Mouse (Mus musculus) kidney, adult 2 months (tissue): ENCODE measurements around the gene Idh2.

Experiments used
- CTCF ChIP-seq: fragments of 200-500 bp; conservative IDR thresholded peaks from 2 replicates; pipeline ENCODE4 v1.5.1; 2011; ENCODE audit warnings: low read depth, mild to moderate bottlenecking, control low read depth, low read length, moderate library complexity, mixed read lengths; ENCODE audit not compliant: insufficient read depth, insufficient read length
- POLR2A ChIP-seq: fragments of 200-500 bp; IDR thresholded peaks from one replicate; pipeline ENCODE4 v1.6.1; 2011; ENCODE audit warnings: low read depth, low read length, control low read depth

- no peak for TF ChIP-seq CTCF
- no peak for TF ChIP-seq POLR2A
These were observed 966 bp upstream of the Idh2 start for GRCm38 (mm10) chr7:80116158-80116557.
